Mouse (Mus musculus): ENCODE results near the gene Rufy4. TPM values are rescaled to one million over a fixed set of nuclear protein-coding genes. Genes with fewer than 3 reads are reported as not detected.

The Rufy4 gene
- under 1 TPM; 0.84 to 0.95 TPM for total RNA-seq (2021)
- long read RNA-seq, experiment 1: 0 reads
- long read RNA-seq, experiment 2, partial matches to known transcripts: 0 of 1 reads
- long read RNA-seq, experiment 2, other reads (novel, unspliced or antisense): 0 of 1 reads

DNA sequence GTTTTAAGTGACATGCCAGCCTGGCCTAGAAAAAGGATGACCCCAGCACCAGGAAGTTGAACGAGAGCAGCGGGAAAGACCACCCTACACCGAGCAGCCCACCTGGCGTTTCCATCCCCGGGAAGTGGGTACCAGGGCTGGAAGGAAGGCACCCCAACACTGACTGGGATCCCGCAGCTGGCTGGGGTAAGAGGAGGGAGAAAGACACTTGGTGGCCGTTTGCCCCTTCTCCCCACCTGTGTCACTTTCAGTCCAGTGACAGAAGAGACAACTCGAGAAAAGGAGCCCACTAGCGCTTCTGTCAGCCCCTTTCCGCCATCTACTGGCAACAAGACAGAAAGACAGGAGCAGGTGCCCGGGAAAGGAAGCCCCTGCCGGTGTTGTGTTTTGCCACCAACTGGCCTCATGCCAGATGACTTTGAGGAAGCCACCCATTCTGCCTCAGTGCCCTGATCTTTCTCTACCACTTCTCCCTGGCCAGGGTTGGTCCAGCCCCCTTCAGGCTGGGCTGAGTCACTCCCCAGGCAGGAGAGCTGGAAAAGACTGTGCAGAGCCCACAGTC, at the start of gene Rufy4:
Gene Rufy4 (plus strand): TSS at position 551 of the 562 bp plus-strand sequence.
- peak; percentile 82 to 86 for DNase-seq

DNA sequence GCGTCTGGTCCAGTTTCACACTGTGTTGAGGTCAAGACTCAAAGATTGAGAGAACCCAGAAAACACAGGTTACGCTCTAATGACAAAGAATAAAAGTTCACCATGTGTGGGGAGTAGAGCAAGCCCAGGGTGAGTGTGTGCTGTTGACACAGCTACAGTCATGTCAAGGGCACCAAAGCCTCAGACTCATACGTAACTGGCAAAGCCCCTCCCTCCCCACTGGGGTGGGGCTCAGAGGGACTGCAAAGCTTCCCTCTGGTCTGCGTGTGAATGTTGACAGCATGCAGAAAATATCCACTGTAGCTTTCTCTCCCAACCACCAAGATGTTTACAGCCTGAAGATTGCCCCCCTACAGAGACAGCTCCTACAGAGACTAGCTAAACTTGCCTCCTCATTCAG, 49.1 kb upstream of the Rufy4 start:
- no peak for DNase-seq

DNA sequence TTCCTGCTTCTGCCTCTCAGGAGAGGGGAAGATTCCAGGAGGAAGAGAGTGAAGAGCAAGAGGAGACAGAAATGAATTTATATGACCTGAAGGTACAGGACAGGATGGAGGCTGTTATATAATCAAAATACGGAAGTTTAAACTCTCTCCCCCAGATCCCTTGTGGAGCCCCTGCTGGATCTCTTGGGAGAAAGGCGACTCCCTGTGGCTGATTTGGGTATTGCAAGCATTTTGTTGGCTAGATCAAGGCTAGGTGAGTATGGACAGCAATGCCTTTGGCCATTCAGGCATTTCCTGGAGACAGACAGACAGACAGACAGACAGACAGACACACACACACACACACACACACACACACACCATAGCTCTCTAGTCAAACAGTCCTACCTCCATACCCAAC, 48.0 kb upstream of the Rufy4 start:
- DNase-seq: peak; percentile 88 to 97

DNA sequence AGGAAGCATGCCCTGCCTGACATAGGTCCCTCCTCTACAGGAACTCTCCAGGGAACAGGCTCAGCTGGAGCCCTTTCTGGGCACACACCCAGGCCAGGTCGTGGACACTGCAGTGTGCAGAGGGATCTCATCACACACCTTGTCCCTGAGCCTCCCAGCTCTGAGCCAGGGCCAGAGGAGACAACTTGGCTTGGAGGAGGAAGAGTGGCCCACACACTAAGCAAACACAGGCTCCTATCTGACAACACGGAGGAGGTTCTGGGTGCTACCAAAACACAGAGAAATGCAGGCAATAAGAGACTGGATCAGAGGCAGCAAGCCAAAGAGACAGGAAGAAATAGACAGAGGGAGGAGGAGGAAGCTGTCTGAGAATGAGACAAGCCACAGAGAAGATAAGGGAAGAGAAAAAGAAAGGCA, 43.8 kb upstream of the Rufy4 start:
- peak; percentile 57 to 63 for DNase-seq

DNA sequence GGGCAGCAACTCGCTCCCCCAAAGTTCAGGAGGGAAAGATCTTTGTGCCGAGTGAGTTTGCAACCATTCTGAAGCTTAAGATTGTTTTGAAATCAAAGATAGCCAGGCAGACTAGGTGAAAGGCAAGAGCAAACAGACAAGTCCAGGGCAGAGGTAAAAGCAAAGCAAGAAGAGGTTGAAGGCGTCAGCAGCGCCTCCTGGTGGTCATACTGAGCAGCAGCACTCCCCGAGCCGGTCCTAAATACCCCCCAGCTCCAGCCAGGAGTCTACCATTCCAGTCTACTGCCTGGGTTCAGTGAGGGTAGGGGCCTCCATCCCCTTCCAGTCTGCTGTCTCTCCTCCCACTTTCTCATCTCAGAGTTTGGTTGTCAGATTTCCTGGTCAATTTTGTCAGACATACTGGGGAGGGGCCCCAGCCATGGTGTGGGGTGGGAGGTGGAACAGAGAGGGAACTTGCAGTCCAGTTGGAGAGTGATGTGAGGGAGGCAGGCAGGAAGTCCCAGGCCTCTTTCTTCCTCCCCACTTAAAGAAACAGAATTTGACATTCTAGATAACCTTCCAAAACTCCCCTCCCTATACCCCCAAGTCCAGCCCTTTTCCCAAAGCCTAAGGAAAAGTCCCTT, 42.4 kb upstream of the Rufy4 start:
- DNase-seq: peak; percentile 69 to 80

DNA sequence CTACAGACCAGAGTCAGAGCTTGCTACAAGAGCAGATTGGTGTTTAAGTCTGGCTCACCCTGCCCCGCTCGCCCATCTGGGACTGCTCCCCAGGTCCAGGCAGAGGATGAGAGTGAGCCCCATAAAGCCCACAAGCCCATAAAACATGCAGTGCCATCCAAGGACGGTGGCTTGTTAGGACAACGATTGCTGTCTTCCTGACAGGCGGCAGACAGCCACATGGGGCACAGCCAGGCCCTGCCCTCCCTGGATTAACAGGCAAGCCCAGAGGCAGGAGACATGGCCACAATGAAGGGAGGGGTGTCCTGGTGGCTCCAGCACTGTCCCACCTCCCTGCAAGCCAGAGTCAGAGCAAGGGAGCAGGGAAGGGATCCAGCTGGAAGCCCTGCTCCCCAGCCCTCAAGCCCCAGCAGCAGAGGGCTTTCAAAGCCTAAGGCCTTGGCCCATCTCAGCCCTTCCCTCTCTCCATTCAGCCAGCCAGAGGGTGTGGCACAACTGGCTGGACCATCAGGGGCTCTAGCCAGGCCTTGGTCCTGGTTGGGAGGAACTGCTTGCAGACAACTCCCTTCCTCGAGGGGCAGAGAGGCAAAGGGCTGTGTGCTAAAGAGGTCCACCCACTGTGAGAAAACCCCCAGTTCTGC, 41.2 kb upstream of the Rufy4 start:
- peak; percentile 77 to 90 for DNase-seq

DNA sequence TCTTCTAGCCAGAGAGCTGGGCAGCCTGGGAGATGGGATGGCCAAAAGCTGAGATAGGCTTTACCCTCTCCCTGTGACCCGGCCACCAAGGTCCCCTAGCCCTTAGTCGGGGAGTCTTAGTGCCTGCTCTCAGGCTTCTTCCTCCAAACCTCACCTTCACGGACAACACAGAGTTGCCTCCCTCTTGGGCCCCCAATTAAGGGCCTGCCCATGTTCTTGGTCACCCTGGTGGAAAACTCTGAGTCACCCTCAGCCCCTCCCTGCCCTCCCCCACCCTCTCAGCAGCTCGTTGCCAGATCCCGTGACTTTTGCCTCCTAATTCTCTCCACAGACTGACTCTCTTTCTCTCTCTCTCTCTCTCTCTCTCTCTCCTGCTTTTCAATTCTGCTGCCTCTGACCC, 40.6 kb upstream of the Rufy4 start:
- no peak for DNase-seq

DNA sequence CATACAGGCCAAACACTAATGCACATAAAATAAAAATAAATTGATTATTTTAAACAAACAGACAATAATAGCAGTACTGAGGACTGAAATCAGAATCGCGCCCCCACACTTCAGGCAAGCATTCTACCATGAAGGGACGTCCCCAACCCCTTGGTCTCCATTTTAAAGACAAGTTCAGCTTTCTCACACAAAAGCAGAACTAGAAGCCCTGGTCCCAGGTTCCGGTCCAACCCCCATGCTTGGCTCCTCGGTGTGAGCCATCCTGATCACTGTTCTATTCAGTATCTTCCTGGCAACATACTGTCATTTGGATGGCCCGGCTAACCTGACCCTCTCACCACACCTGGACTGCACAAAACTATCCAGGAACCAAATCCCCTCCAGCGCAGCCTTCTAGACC, 39.8 kb upstream of the Rufy4 start:
- DNase-seq: no peak

DNA sequence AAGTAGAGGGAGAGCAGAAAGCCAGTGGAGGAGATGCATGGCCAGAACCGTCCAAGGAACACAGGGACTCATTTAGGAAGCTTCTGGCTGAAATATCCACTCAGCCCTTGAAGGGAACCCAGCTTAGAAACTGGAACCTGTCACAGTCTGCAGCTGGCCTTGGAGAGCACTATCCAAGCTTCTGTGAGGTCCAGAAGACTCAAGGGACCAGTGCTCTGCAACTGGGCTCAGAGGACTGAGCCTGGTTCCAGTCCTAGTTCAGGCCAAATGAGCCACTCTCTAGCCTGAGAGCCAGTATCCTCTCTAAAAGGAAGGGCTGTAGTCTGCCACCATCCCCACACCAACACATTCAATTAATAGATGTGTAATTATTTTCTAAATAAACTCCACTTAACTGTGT, 36.8 kb upstream of the Rufy4 start:
- DNase-seq: peak; percentile 68 to 80

DNA sequence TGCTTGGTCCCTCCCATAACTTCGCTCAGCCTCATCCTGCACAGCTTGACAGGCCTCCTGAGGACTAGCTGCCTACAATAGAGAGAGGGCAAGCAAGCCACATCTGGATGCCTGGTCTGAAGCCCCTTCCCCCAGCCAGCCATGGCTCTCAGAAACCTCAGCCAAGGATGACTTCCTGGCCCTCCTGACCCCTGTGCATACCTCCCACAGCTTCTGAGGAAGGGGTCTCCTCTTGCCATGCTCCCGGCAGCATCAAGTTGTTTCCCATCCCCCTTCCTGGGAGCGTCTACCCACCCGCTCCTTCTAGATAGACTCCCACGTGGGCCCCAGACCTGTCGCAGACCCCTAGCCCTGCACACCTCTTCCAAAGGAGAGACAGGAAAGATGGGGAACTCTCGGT, 35.0 kb upstream of the Rufy4 start:
- no peak for DNase-seq

DNA sequence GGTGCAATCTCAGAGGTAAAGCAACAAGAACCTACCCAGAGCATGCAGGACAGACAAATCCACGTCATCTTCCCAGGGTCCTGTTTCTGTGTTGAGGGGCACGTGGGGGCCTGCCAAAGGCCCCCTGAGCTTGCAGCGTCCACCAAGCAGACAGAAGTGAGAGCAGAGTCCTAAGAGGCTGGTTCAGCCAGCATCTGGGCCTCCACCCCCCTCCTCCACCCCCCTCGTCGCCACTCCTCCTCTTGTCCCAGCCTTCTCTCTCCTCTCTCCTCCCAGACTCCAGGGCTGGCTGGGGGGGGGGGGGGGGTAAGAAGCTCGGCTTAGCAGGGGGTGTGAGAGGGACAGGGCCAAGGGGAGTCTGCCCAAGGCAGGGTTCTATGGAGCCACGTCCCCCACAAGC, 34.2 kb upstream of the Rufy4 start:
- peak in 1 of 2 experiments; percentile 35 for DNase-seq

DNA sequence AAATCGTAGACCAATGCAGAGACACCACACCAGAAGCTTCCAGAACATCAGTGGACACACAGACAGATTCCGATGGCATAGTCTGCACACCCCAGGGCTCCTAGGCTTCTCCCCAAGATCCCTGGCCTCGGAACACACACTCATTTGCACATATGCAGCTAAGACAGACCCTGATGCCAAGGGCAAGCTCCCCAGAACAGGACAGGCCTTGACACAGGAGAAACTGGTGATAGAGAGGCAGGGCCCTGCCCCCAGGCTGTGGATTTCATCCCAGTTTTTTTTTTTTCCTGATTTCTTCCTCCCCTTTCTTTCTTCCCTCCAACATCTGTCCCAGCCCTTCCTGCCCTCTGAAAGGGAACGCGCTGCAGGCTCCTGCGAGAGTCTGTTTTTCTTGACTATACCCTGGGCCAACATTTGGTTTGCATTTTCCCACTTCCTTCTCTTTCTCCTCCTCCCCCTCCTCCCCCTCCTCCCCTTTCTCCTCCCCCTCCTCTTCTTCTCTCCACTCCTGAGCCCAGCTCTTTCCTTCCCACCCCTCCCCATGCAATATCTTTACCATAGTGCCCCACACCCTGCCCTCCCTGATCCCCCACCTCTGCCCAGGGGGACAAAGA, 33.6 kb upstream of the Rufy4 start:
- DNase-seq: peak; percentile 44 to 46

DNA sequence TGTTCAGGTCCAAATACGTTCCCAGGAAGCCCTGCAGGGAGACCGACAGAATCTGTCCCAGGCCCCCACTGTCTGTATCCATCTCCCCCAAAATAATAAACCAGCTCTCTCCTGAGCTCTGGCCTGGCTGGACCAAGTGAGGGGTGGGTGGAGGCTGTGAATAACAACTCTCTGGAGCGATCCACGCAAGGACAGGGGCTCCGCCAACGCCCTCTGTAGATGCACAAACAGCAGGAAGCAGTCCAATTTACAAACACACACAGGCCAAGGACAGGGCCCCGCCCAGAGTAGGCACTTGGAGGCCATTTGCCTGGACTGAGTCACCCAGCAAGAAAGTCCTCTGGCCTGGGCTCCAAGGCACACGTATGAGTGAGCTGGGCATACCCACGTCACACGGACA, 33.1 kb upstream of the Rufy4 start:
- DNase-seq: peak; percentile 65 to 75

DNA sequence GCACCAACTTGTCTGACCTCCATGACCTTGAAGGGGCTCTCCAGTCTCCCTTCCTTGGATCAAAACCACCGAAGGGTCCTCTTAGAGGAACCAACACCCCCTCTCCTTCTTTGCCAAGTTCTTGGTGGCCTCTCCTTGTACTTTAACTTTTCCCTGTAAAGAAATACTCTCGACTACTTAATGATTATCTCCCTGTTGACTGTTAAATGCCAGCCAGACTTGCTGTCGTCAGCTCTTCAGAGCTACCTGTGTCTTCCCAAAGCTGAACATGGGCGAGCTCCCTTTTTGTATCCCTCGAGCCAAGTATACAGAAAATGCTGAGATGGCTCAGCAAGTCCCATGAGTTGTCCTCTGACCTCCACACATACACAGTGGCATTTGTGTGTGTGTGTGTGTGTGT, 31.9 kb upstream of the Rufy4 start:
- no peak for DNase-seq

DNA sequence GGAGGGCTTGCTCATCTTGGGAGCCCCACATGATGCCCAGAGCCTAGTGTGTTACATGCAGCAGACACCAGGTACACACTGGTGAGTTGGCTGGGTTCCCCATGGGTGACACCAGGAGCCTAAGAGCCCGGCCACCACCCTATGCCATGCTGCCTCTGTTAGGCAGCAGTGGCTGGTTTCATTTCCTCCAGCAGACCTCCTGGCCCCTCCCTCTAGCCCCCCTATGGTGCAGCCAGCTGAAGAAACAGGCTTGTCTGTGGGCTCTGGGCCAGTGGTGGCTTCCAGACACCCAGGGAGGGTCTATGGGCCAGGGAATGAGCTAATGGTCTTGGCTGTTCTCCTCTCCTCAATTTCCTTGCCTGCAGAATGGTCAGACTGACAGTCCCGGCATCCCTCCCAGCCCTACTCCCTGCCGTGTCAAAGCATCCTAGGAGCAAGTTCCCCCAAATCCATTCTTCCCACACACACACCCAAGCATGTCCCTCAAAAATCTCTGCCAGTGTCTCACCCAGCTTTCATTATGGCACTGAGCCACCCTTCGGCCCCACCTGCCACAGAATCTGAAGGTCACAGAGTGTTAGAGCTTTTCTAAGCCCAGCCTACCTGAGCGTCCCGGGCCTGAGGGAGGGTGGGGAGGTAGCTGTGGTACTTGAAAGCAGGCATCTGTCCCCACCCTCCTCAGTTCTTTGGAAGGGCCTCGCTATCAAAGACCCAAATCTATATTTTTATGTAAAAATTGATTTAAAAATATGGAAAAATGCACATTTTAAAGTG, 30.7 kb upstream of the Rufy4 start:
- peak; percentile 45 to 47 for DNase-seq

DNA sequence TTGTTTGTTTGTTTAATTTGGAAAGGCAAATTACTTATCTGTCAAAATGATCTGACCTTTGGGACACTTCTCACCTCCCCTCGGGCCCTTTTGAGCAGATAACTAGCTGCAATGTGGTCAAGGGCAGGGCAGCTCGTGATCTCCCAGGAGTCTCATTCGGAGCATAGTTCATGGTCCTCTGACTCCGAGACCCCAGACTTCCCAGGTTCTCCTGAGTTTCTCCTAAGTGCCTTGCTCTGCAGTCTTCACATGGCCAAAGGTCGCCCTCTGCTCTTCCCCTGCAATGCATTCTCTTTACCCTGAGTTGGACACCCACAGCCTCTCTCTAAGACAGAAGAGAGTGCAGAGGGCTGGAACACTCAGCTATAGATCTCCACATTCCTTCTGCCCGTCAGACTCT, 30.0 kb upstream of the Rufy4 start:
- no peak for DNase-seq

DNA sequence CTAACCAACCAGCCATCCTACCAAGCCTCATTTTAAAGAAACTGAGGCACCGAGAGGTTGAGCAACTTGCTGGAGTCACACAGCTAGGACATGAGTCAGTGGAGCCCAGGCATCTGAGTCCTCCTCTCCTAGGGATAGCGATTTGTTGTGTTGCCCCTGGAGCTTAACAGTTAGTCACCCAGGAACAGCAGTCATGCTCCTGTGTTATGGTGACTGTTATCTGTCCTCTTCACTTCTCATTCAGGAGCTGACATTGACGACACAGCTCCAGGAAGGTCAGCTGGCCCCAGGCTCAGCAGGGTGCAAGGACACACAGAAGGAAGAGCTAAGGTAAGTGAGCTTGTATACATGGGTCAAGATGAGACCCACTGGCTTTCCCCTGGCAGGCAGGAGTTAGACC, 29.6 kb upstream of the Rufy4 start:
- DNase-seq: no peak

DNA sequence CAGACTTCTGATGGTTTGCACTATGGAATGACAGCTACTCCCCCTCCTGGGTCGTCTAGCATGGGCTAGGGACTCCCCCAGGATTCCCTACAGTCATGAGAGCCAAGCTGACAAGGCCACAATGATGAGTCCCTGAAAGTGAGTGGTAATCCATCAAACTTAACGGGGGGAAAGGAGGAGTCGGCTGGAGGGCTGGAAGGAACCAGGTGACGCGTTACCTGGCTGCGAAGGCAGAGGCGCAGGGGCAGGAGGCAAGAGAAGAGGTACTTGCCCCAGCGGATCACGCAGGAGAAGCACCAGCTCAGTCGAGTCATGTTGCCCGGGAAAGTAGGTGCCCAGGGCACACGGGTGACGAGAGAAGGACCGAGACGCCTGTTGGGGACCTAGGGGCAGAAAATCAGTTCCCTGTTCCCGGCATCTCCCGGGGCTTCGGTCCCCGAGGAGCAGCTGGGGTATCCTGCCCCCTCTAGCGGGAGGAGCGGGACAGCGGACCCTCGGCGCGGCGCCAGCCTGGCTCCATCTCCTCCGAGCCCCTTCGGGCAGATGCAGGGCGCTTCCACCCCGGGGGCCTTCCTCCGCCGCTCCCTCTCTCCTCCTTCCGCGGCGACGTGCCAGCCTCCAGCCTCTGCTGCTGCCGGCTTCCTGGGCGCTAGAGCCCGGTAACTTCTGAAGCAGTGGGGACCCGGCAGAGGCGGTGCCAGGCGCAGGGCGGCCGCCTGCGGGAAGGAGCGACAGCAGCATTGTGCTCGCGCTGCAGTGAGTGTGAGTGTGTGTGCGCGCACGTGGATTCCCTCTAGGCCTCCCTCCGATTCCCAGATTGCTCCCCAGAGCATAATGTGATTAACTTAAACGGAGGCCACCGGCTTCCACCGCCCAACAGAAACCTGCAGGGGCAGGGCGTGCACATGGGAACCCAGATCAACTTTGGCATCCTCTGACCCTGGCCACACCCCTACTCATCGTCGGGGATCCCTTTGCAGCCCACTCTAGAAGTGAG, 27.0 kb upstream of the Rufy4 start:
- DNase-seq: peak; percentile 36 to 60

DNA sequence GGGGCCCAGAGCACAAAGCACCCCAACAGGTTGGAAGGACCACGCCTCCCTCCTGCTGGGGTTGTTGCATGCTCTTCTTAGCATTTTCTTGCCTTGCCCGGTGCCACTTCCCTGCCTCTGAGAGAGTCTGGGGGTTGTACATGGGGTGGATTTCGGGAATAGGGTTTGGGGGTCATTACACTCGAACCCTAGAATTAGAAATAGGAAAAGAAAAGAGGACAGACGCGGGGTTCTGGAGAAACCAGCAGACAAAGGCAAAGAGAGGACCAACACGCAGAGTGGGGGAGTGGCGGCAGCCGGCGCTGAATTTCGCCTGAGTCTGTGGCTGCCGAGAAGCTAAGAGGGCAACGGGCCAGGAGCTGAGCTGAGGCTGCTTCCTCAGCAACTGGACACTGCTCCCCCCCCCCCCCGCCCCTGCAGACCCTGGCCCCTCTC, 26.3 kb upstream of the Rufy4 start:
- no peak for DNase-seq

DNA sequence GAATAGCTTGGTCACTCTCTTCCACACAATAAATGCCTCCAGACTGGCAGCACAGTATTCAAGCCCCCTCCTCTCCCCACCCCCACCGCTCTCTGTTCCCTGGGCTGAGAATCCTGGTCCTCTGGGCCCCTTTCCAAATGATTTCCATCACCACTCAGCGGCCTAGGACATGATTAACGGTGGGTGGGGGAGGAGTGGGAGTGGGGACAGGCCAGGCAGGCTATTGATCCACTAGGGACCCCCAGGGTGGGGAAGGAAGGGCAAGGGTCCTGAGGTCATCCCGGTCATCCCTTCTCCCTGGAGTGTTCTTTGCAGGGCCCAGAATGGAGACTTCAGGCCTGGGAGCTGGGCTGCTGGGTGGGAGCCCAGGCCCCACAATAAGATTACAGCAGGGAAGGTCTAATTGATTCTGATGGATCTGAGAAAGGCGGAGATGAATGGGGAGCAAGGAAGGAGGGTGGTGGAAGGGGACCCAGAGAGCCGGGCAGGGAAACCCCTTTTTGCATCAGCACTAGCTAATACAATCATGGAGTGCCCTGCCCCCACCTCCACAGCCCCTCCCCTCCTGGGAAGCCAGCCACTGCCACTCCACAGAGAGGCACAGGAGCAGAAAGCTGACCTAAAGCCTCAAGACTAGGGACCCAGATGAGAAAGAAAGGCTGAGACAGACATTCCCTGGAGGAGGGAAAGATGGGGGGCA, 21.5 kb upstream of the Rufy4 start:
- peak; percentile 42 to 63 for DNase-seq

All from heart, adult 18-20 months (tissue).